Mouse (Mus musculus) MEL (cell line): ENCODE measurements at regions not wholly inside any gene's neighbourhood (a gene's known extent, or its start where the extent isn't known, plus 50 kb on each side); places are given as distances from the start of the nearest gene placed in this dataset.

Experiments
- DNase-seq: peaks from one replicate; pipeline ENCODE4 v3.0.0; 2011; ENCODE audit warnings: low read depth, low spot score
- H3K27ac ChIP-seq: 2 replicates; pipeline ENCODE4 v1.5.1; 2012; ENCODE audit warnings: low read depth, mild to moderate bottlenecking, control low read depth, low read length, moderate library complexity; ENCODE audit not compliant: control insufficient read depth
- H3K27me3 ChIP-seq, 2 experiments: fragments of 150-350 bp in 1 of 2; sonication (generic) in 1 of 2; 2 replicates each; pipeline ENCODE4 v1.6.1; 2012; ENCODE audit warnings: low read length in 2 of 2, mild to moderate bottlenecking in 2 of 2, improper control_type of control experiment in 1 of 2, moderate library complexity in 1 of 2; ENCODE audit not compliant: insufficient read depth in 2 of 2, control insufficient read depth in 1 of 2
- H3K36me3 ChIP-seq, 2 experiments: 2 replicates each; pipeline ENCODE4 v1.6.1; 2012 to 2014; ENCODE audit warnings: low read length in 2 of 2, improper control_type of control experiment in 1 of 2, inconsistent platforms in 1 of 2, mild to moderate bottlenecking in 1 of 2; ENCODE audit not compliant: insufficient read depth in 2 of 2, control insufficient read depth in 1 of 2
- H3K4me1 ChIP-seq, 2 experiments: fragments of 150-350 bp in 1 of 2; sonication (generic) in 1 of 2; 2 replicates each; pipeline ENCODE4 v1.6.1; 2012; ENCODE audit warnings: low read length in 2 of 2, improper control_type of control experiment in 1 of 2, mild to moderate bottlenecking in 1 of 2; ENCODE audit not compliant: insufficient read depth in 2 of 2, control insufficient read depth in 1 of 2
- H3K4me3 ChIP-seq, 2 experiments: fragments of 150-350 bp in 1 of 2; sonication (generic) in 1 of 2; 2 replicates each; pipeline ENCODE4 v1.5.1; 2012; ENCODE audit warnings: low read depth in 2 of 2, low read length in 2 of 2, mild to moderate bottlenecking in 2 of 2, moderate library complexity in 2 of 2, control low read depth in 1 of 2, improper control_type of control experiment in 1 of 2; ENCODE audit not compliant: control insufficient read depth in 1 of 2, insufficient read depth in 1 of 2
- H3K79me2 ChIP-seq: 2 replicates; pipeline ENCODE4 v1.6.1; 2012; ENCODE audit warnings: mild to moderate bottlenecking, low read length, moderate library complexity; ENCODE audit not compliant: control insufficient read depth, poor library complexity, insufficient read depth
- H3K9ac ChIP-seq: 2 replicates; pipeline ENCODE4 v1.6.1; 2012; ENCODE audit warnings: low read depth, mild to moderate bottlenecking, control low read depth, low read length, moderate library complexity; ENCODE audit not compliant: control insufficient read depth, poor library complexity, severe bottlenecking
- H3K9me3 ChIP-seq: fragments of 150-350 bp; sonication (generic); replicated peaks from 2 replicates; pipeline ENCODE4 v1.6.1; 2012; ENCODE audit warnings: mild to moderate bottlenecking, low read length, improper control_type of control experiment, moderate library complexity; ENCODE audit not compliant: insufficient read depth
- BHLHE40 ChIP-seq: IDR thresholded peaks from 2 replicates; pipeline ENCODE4 v1.6.1; 2012; ENCODE audit warnings: low read depth, mild to moderate bottlenecking, inconsistent platforms, low read length, improper control_type of control experiment, borderline replicate concordance
- CTCF ChIP-seq, 3 experiments: IDR thresholded peaks in 2 of 3; conservative IDR thresholded peaks in 1 of 3; 2 replicates each; pipeline ENCODE4 v1.5.1; 2011 to 2012; ENCODE audit warnings: low read length in 3 of 3, low read depth in 2 of 3, mild to moderate bottlenecking in 2 of 3, improper control_type of control experiment in 1 of 3, inconsistent platforms in 1 of 3, mixed read lengths in 1 of 3, moderate library complexity in 1 of 3; ENCODE audit not compliant: control insufficient read depth in 1 of 3, insufficient read depth in 1 of 3, poor library complexity in 1 of 3, severe bottlenecking in 1 of 3
- E2F4 ChIP-seq: IDR thresholded peaks from 2 replicates; pipeline ENCODE4 v1.6.1; 2011; ENCODE audit warnings: low read depth, low read length, improper control_type of control experiment, borderline replicate concordance
- ELF1 ChIP-seq: IDR thresholded peaks from 2 replicates; pipeline ENCODE4 v1.6.1; 2014; ENCODE audit warnings: low read depth, mild to moderate bottlenecking, inconsistent platforms, low read length, improper control_type of control experiment, moderate library complexity
- HCFC1 ChIP-seq: IDR thresholded peaks from 2 replicates; pipeline ENCODE4 v1.6.1; 2012; ENCODE audit warnings: low read depth, mild to moderate bottlenecking, inconsistent platforms, low read length, improper control_type of control experiment, moderate library complexity
- JUND ChIP-seq: IDR thresholded peaks from 2 replicates; pipeline ENCODE4 v1.6.1; 2011; ENCODE audit warnings: low read depth, mild to moderate bottlenecking, improper control_type of control experiment, low read length
- KAT2A ChIP-seq: conservative IDR thresholded peaks from 2 replicates; pipeline ENCODE4 v1.6.1; 2012; ENCODE audit warnings: low read depth, low read length, improper control_type of control experiment, inconsistent platforms
- MAFK ChIP-seq: IDR thresholded peaks from 2 replicates; pipeline ENCODE4 v1.6.1; 2011; ENCODE audit warnings: low read depth, mild to moderate bottlenecking, low read length, improper control_type of control experiment, borderline replicate concordance
- MAX ChIP-seq: IDR thresholded peaks from 2 replicates; pipeline ENCODE4 v1.6.1; 2011; ENCODE audit warnings: low read length, improper control_type of control experiment
- MEF2A ChIP-seq: IDR thresholded peaks from 2 replicates; pipeline ENCODE4 v1.6.1; 2014; ENCODE audit warnings: low read depth, mild to moderate bottlenecking, inconsistent platforms, low read length, improper control_type of control experiment; ENCODE audit not compliant: poor library complexity, insufficient replicate concordance, severe bottlenecking; ENCODE audit errors: extremely low read depth
- MXI1 ChIP-seq: IDR thresholded peaks from 2 replicates; pipeline ENCODE4 v1.6.1; 2011; ENCODE audit warnings: mild to moderate bottlenecking, low read depth, low read length, improper control_type of control experiment
- MYB ChIP-seq: IDR thresholded peaks from 2 replicates; pipeline ENCODE4 v1.6.1; 2011; ENCODE audit warnings: mild to moderate bottlenecking, low read depth, low read length, improper control_type of control experiment
- MYC ChIP-seq: IDR thresholded peaks from 2 replicates; pipeline ENCODE4 v1.6.1; 2011; ENCODE audit warnings: low read depth, mild to moderate bottlenecking, low read length, improper control_type of control experiment, moderate library complexity
- NELFE ChIP-seq: IDR thresholded peaks from 2 replicates; pipeline ENCODE4 v1.6.1; 2011; ENCODE audit warnings: low read depth, low read length, improper control_type of control experiment
- NRF1 ChIP-seq: IDR thresholded peaks from 2 replicates; pipeline ENCODE4 v1.6.1; 2014; ENCODE audit warnings: low read depth, mild to moderate bottlenecking, inconsistent platforms, low read length, improper control_type of control experiment, moderate library complexity; ENCODE audit not compliant: poor library complexity, insufficient read depth, severe bottlenecking
- POLR2A ChIP-seq, 2 experiments: IDR thresholded peaks; 2 replicates each; pipeline ENCODE4 v1.6.1; 2011 to 2012; ENCODE audit warnings: low read length in 2 of 2, mild to moderate bottlenecking in 2 of 2, control low read depth in 1 of 2, improper control_type of control experiment in 1 of 2, low read depth in 1 of 2, moderate library complexity in 1 of 2; ENCODE audit not compliant: control insufficient read depth in 1 of 2, insufficient read depth in 1 of 2, poor library complexity in 1 of 2
- POLR2AphosphoS2 ChIP-seq: IDR thresholded peaks from 2 replicates; pipeline ENCODE4 v1.6.1; 2011; ENCODE audit warnings: low read length, improper control_type of control experiment
- POLR2AphosphoS5 ChIP-seq: IDR thresholded peaks from 2 replicates; pipeline ENCODE4 v1.6.1; 2012; ENCODE audit warnings: low read depth, borderline replicate concordance, mild to moderate bottlenecking, inconsistent platforms, low read length, moderate library complexity, mixed read lengths
- RAD21 ChIP-seq: IDR thresholded peaks from 2 replicates; pipeline ENCODE4 v1.6.1; 2011; ENCODE audit warnings: mild to moderate bottlenecking, low read depth, low read length, improper control_type of control experiment
- RCOR1 ChIP-seq: IDR thresholded peaks from 2 replicates; pipeline ENCODE4 v1.6.1; 2012; ENCODE audit warnings: low read depth, mild to moderate bottlenecking, inconsistent platforms, low read length, improper control_type of control experiment
- SIN3A ChIP-seq: IDR thresholded peaks from 2 replicates; pipeline ENCODE4 v1.6.1; 2012; ENCODE audit warnings: low read length, improper control_type of control experiment, inconsistent platforms
- SMC3 ChIP-seq: IDR thresholded peaks from 2 replicates; pipeline ENCODE4 v1.6.1; 2011; ENCODE audit warnings: low read depth, low read length, improper control_type of control experiment
- TAL1 ChIP-seq: IDR thresholded peaks from 2 replicates; pipeline ENCODE4 v1.6.1; 2012; ENCODE audit warnings: mild to moderate bottlenecking, inconsistent platforms, low read length, moderate library complexity, mixed read lengths
- TBP ChIP-seq: IDR thresholded peaks from 2 replicates; pipeline ENCODE4 v1.8.0; 2011; ENCODE audit warnings: low read depth, low read length, improper control_type of control experiment
- TCF12 ChIP-seq: IDR thresholded peaks from 2 replicates; pipeline ENCODE4 v1.6.1; 2014; ENCODE audit warnings: low read depth, mild to moderate bottlenecking, inconsistent platforms, low read length, improper control_type of control experiment, moderate library complexity
- UBTF ChIP-seq: IDR thresholded peaks from 2 replicates; pipeline ENCODE4 v1.6.1; 2012; ENCODE audit warnings: low read depth, mild to moderate bottlenecking, inconsistent platforms, low read length, improper control_type of control experiment, moderate library complexity, borderline replicate concordance; ENCODE audit not compliant: insufficient read depth
- USF1 ChIP-seq: IDR thresholded peaks from 2 replicates; pipeline ENCODE4 v1.6.1; 2014; ENCODE audit warnings: low read depth, mild to moderate bottlenecking, inconsistent platforms, low read length, improper control_type of control experiment, moderate library complexity
- ZMIZ1 ChIP-seq: IDR thresholded peaks from 2 replicates; pipeline ENCODE4 v1.6.1; 2012; ENCODE audit warnings: low read depth, mild to moderate bottlenecking, inconsistent platforms, low read length, improper control_type of control experiment, moderate library complexity

DNA sequence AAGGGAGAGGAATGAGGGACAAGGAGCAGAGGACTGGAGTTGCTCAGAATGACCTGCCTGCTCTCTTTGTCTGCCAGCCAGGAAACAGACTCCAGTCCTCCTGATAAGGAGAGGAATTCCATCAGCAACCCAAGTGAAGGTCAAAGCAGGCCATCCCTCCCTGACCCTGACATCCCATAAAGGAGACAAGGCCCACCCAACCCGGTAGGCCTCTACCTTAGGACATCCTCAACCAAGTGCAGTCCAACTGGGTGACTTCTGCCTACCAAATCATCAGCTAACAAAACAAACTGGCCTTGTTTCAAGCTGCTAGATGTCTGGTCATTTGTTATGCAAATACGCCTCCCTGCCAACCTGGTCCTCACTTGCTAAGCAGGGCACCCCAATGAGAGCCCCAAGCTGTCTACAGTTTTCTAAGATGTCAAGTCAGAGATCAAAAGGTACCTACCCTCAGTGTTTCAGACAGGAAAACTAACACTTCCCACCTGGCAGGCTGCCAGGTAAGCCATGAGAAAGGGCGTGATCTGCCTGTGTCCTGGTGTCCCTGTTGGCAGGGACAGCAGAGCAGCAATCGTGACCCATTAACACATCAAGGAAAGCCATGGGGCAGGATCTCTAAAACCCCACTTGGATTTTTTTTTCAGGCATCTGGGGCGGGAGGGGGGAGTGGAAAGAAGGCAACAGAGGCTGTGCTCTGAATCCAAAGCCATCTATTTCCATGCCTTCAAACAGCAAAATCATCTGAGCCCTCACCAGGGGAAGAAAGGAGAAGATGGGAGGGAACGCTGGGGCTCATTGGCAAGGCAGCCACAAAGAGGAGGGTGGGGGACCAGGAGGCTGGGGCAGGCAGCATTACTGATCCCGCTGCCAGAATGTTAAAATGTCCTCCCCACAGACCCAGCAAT is 227.6 kb upstream of the Cdh5 start:
- Histone ChIP-seq H3K9me3 (no peaks in the 10 kb centered on the region), H3K36me3 (no peaks in the 10 kb centered on the region), H3K9ac (no peak overlapping the region), H3K4me3 (no peak overlapping the region), H3K79me2 (no peaks in the 10 kb centered on the region), H3K27me3 (no peaks in the 10 kb centered on the region), H3K27ac (no peak overlapping the region), H3K4me1 (no peaks in the 10 kb centered on the region)
- no peak for TF ChIP-seq ELF1
- no peak for TF ChIP-seq NELFE
- no peak for TF ChIP-seq MXI1
- TF ChIP-seq TCF12: no peak
- no peak for TF ChIP-seq KAT2A
- no peak for TF ChIP-seq TBP
- no peak for TF ChIP-seq E2F4
- no peak for TF ChIP-seq MYC
- no peak for TF ChIP-seq CTCF (IDR thresholded peaks at IDR 0.05 in 2 of 3, conservative IDR thresholded peaks at IDR 0.05 in 1 of 3; ENCODE audit: control insufficient read depth in 1 of 3, insufficient read depth in 1 of 3, low read depth in 2 of 3, low read length in 3 of 3, poor library complexity in 1 of 3, severe bottlenecking in 1 of 3)
- no peak for TF ChIP-seq MAX
- no peak for TF ChIP-seq SMC3
- no peak for TF ChIP-seq JUND
- TF ChIP-seq POLR2AphosphoS5: no peak
- TF ChIP-seq NRF1: no peak
- TF ChIP-seq USF1: no peak
- TF ChIP-seq RAD21: no peak
- TF ChIP-seq UBTF: no peak
- no peak for TF ChIP-seq MEF2A
- DNase-seq: no peak

DNA sequence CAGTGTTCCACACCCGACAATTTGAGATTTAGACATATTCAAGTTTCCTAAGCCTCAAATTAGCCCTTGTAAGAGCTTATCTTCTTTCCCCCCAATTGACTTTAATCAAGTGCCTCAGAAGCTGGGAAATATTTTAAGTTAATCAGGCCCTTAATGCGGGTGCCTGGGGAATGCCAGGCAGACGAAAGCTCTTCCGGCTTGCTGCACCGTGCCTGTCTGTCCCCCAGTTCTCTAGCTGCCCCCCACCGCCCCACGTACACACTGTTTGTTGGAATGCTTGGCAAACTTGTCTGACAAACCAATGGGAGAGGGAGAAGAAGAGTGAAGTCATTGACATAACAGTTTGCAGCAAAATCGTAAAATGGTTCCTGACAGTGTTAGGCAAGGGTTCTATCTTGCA is 226.9 kb upstream of the Cdh5 start:
- Histone ChIP-seq H3K79me2 (no peaks in the 10 kb centered on the region), H3K4me1 (no peaks in the 10 kb centered on the region), H3K36me3 (no peaks in the 10 kb centered on the region), H3K9ac (no peak overlapping the region), H3K27ac (no peak overlapping the region), H3K27me3 (no peaks in the 10 kb centered on the region), H3K4me3 (no peak overlapping the region), H3K9me3 (no peaks in the 10 kb centered on the region)
- DNase-seq: no peak
- TF ChIP-seq MYB (no peak), MXI1 (no peak), BHLHE40 (no peak), KAT2A (no peak), TAL1 (no peak), CTCF (IDR thresholded peaks at IDR 0.05 in 2 of 3, conservative IDR thresholded peaks at IDR 0.05 in 1 of 3; ENCODE audit: control insufficient read depth in 1 of 3, insufficient read depth in 1 of 3, low read depth in 2 of 3, low read length in 3 of 3, poor library complexity in 1 of 3, severe bottlenecking in 1 of 3) (no peak), ZMIZ1 (no peak), JUND (no peak), RCOR1 (no peak), POLR2A (IDR thresholded peaks at IDR 0.05; ENCODE audit: control insufficient read depth in 1 of 2, insufficient read depth in 1 of 2, low read depth in 1 of 2, low read length in 2 of 2, poor library complexity in 1 of 2) (no peak), SIN3A (no peak), POLR2AphosphoS2 (no peak), ELF1 (no peak), UBTF (no peak), E2F4 (no peak), MAX (no peak), MAFK (no peak), HCFC1 (no peak)
